Mouse (Mus musculus) CH12.LX (cell line): Measurements from ENCODE around the gene Dlec1. TPM values are rescaled to one million over a fixed set of nuclear protein-coding genes. Genes with fewer than 3 reads are reported as not detected.

Experiments
- DNase-seq: peaks from one replicate; pipeline ENCODE4 v3.0.0-alpha.2; 2013; ENCODE audit errors: extremely low read depth
- H3K27ac ChIP-seq: 2 replicates; pipeline ENCODE4 v1.5.1; 2012; ENCODE audit warnings: low read depth, mild to moderate bottlenecking, control low read depth, moderate library complexity; ENCODE audit not compliant: insufficient read depth
- H3K27me3 ChIP-seq: replicated peaks from 2 replicates; pipeline ENCODE3; 2012; ENCODE audit warnings: inconsistent platforms
- H3K36me3 ChIP-seq, 2 experiments: replicated peaks in 1 of 2; 2 replicates each; pipeline versions ENCODE3 to v1.6.1; 2012; ENCODE audit warnings: inconsistent platforms in 1 of 2, low read length in 1 of 2, mild to moderate bottlenecking in 1 of 2, mixed read lengths in 1 of 2, moderate library complexity in 1 of 2; ENCODE audit not compliant: control insufficient read depth in 1 of 2, insufficient read depth in 1 of 2
- H3K4me1 ChIP-seq, 2 experiments: 2 replicates each; pipeline ENCODE4 v1.6.1; 2012; ENCODE audit warnings: inconsistent platforms in 1 of 2, moderate library complexity in 1 of 2; ENCODE audit not compliant: insufficient read depth in 2 of 2, control insufficient read depth in 1 of 2
- H3K4me2 ChIP-seq: 2 replicates; pipeline ENCODE4 v1.6.1; 2012; ENCODE audit warnings: low read depth, mild to moderate bottlenecking, control low read depth; ENCODE audit not compliant: poor library complexity, insufficient read depth, severe bottlenecking
- H3K4me3 ChIP-seq, 3 experiments: fragments of 150-350 bp in 1 of 3; sonication (generic) in 1 of 3; replicated peaks in 1 of 3; 2 replicates each; pipeline versions ENCODE3 to v1.5.1; 2011 to 2012; ENCODE audit warnings: low read depth in 2 of 3, low read length in 2 of 3, mild to moderate bottlenecking in 2 of 3, moderate library complexity in 2 of 3, control low read depth in 1 of 3, improper control_type of control experiment in 1 of 3, inconsistent platforms in 1 of 3, mixed read lengths in 1 of 3; ENCODE audit not compliant: poor library complexity in 1 of 3
- H3K79me2 ChIP-seq: replicated peaks from 2 replicates; pipeline ENCODE4 v1.6.1; 2012; ENCODE audit warnings: mild to moderate bottlenecking, moderate library complexity; ENCODE audit not compliant: control insufficient read depth, poor library complexity, insufficient read depth, severe bottlenecking; ENCODE audit errors: extremely low read depth
- H3K9ac ChIP-seq: 2 replicates; pipeline ENCODE4 v1.6.1; 2012; ENCODE audit warnings: low read depth, mild to moderate bottlenecking, control low read depth, moderate library complexity; ENCODE audit not compliant: insufficient read depth
- H3K9me3 ChIP-seq: replicated peaks from 2 replicates; pipeline ENCODE3; 2012; ENCODE audit warnings: low read length, inconsistent platforms, mixed read lengths
- CHD2 ChIP-seq: IDR thresholded peaks from 2 replicates; pipeline ENCODE4 v1.6.1; 2011; ENCODE audit warnings: low read length, improper control_type of control experiment
- CTCF ChIP-seq, 2 experiments: IDR thresholded peaks in 1 of 2; conservative IDR thresholded peaks in 1 of 2; 2 replicates each; pipeline ENCODE4 v1.5.1; 2011 to 2012; ENCODE audit warnings: low read depth in 2 of 2, low read length in 2 of 2, improper control_type of control experiment in 1 of 2, inconsistent platforms in 1 of 2, mild to moderate bottlenecking in 1 of 2, moderate library complexity in 1 of 2
- ELF1 ChIP-seq: IDR thresholded peaks from 2 replicates; pipeline ENCODE4 v1.6.1; 2014; ENCODE audit warnings: low read depth, mild to moderate bottlenecking, inconsistent platforms, low read length, improper control_type of control experiment
- HCFC1 ChIP-seq: IDR thresholded peaks from 2 replicates; pipeline ENCODE4 v1.6.1; 2012; ENCODE audit warnings: low read depth, mild to moderate bottlenecking, inconsistent platforms, low read length, improper control_type of control experiment
- JUN ChIP-seq: IDR thresholded peaks from 2 replicates; pipeline ENCODE4 v1.6.1; 2011; ENCODE audit warnings: low read depth, mild to moderate bottlenecking, low read length, improper control_type of control experiment, moderate library complexity; ENCODE audit not compliant: insufficient read depth
- JUND ChIP-seq: conservative IDR thresholded peaks from 2 replicates; pipeline ENCODE4 v1.6.1; 2011; ENCODE audit warnings: low read depth, low read length, improper control_type of control experiment
- KAT2A ChIP-seq: IDR thresholded peaks from 2 replicates; pipeline ENCODE4 v1.6.1; 2012; ENCODE audit warnings: low read length, improper control_type of control experiment, inconsistent platforms; ENCODE audit not compliant: insufficient replicate concordance
- MAFK ChIP-seq: IDR thresholded peaks from 2 replicates; pipeline ENCODE4 v1.6.1; 2011; ENCODE audit warnings: low read length, improper control_type of control experiment; ENCODE audit not compliant: insufficient replicate concordance
- MAZ ChIP-seq: IDR thresholded peaks from 2 replicates; pipeline ENCODE4 v1.6.1; 2012; ENCODE audit warnings: low read depth, mild to moderate bottlenecking, inconsistent platforms, low read length, improper control_type of control experiment, moderate library complexity
- MEF2A ChIP-seq: IDR thresholded peaks from 2 replicates; pipeline ENCODE4 v1.6.1; 2014; ENCODE audit warnings: low read depth, mild to moderate bottlenecking, inconsistent platforms, low read length, improper control_type of control experiment, borderline replicate concordance
- MXI1 ChIP-seq: IDR thresholded peaks from 2 replicates; pipeline ENCODE4 v1.6.1; 2011; ENCODE audit warnings: mild to moderate bottlenecking, low read depth, low read length, improper control_type of control experiment
- NRF1 ChIP-seq: IDR thresholded peaks from 2 replicates; pipeline ENCODE4 v1.6.1; 2014; ENCODE audit warnings: low read depth, mild to moderate bottlenecking, inconsistent platforms, low read length, improper control_type of control experiment, moderate library complexity
- PAX5 ChIP-seq: IDR thresholded peaks from 2 replicates; pipeline ENCODE4 v1.6.1; 2012; ENCODE audit warnings: low read length, inconsistent platforms, mixed read lengths
- POLR2AphosphoS2 ChIP-seq: IDR thresholded peaks from 2 replicates; pipeline ENCODE4 v1.6.1; 2011; ENCODE audit warnings: low read depth, low read length, improper control_type of control experiment
- RAD21 ChIP-seq: IDR thresholded peaks from 2 replicates; pipeline ENCODE4 v1.6.1; 2011; ENCODE audit warnings: low read depth, mild to moderate bottlenecking, low read length, improper control_type of control experiment, moderate library complexity
- RCOR1 ChIP-seq: conservative IDR thresholded peaks from 2 replicates; pipeline ENCODE4 v1.6.1; 2012; ENCODE audit warnings: low read depth, mild to moderate bottlenecking, inconsistent platforms, low read length, improper control_type of control experiment
- SIN3A ChIP-seq: IDR thresholded peaks from 2 replicates; pipeline ENCODE4 v1.6.1; 2012; ENCODE audit warnings: low read length, improper control_type of control experiment, inconsistent platforms
- TCF12 ChIP-seq: IDR thresholded peaks from 2 replicates; pipeline ENCODE4 v1.6.1; 2014; ENCODE audit warnings: low read depth, mild to moderate bottlenecking, inconsistent platforms, low read length, improper control_type of control experiment
- USF1 ChIP-seq: IDR thresholded peaks from 2 replicates; pipeline ENCODE4 v1.6.1; 2014; ENCODE audit warnings: low read depth, mild to moderate bottlenecking, inconsistent platforms, low read length, improper control_type of control experiment
- ZKSCAN1 ChIP-seq: IDR thresholded peaks from 2 replicates; pipeline ENCODE4 v1.6.1; 2012; ENCODE audit warnings: low read depth, inconsistent platforms, low read length, improper control_type of control experiment, borderline replicate concordance
- ZNF384 ChIP-seq: IDR thresholded peaks from 2 replicates; pipeline ENCODE4 v1.6.1; 2012; ENCODE audit warnings: low read depth, low read length, improper control_type of control experiment, inconsistent platforms
- dilution Hi-C: fragments of 300-500 bp; cut with MboI; formaldehyde crosslinking; loops from 2 replicates; pipeline ENCODE4 v1.14.3; 2020; ENCODE audit warnings: low sequenced_read_pairs; ENCODE audit not compliant: extremely low pct_unique_long_range_greater_than_20kb, extremely low pct_ligation_motif_present
- in situ Hi-C: fragments of 300-500 bp; cut with MboI; formaldehyde crosslinking; loops from 3 replicates; pipeline ENCODE4 v1.14.3; 2019; ENCODE audit warnings: low sequenced_read_pairs, low pct_ligation_motif_present, low pct_unique_long_range_greater_than_20kb, mixed read lengths
- polyA plus RNA-seq: library from polyadenylated mRNA; unstranded; fragments of >175 nt; gene quantifications from 2 replicates; pipeline ENCODE4 v1.2.1, GENCODE M21; 2012; ENCODE audit warnings: low read depth; ENCODE audit not compliant: insufficient read length
- total RNA-seq, 2 experiments: library from RNA; depleted of rRNA; stranded (reverse); fragments of 300-350 nt in 1 of 2; fragments of >200 nt in 1 of 2; gene quantifications; 2 replicates each; pipeline ENCODE4 v1.2.3; 2012 to 2014

Dlec1 gene
- total and polyA plus RNA-seq, 3 experiments, result 1.4 to 6.3 (median 5.9) TPM

DNA sequence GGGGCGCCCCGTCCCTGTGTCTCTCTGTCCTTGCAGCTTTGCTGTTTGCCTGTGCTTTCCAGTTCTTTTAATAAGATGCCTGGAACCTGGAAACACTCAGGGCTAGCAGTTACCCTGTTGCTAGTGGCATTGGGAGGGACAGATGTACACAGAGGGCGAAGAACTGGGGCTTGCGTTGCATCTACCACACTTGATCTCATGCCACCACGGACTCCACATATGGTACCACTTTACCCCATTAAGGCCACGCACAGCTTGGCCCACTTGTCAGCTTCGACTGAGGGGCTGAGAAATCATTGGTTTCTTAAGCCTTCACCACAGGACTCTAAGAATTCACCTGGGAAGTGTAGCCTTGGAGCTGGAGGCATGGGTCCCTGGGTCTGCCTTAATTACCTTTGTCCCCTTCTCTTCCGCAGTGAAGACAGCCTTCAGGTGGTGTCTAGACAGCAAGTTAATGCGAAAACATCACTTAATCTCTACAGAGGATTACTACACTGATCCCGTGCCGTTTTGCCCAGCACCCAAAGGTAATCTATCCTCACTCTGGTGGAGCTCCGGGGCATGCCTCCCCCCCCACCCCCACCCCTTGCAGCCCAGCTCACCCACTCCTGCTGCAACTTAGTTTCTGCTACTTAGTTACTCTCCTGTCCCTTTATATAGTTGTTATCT is 7.5 kb downstream of the Dlec1 start:
- Histone ChIP-seq H3K9me3 (peaks cover 2% of the 10 kb centered on the region), H3K36me3 (no peaks in the 10 kb centered on the region), H3K79me2 (no peaks in the 10 kb centered on the region), H3K9ac (no peak overlapping the region), H3K27ac (no peak overlapping the region), H3K4me3 (no peak overlapping the region), H3K4me2 (no peak overlapping the region)
- DNase-seq, result no peak
- dilution Hi-C loops, result no loop called here
- TF ChIP-seq JUND, result no peak
- TF ChIP-seq SIN3A, result no peak
- no peak for TF ChIP-seq MAFK
- no peak for TF ChIP-seq PAX5
- no peak for TF ChIP-seq ZKSCAN1
- no peak for TF ChIP-seq ELF1
- no peak for TF ChIP-seq KAT2A
- TF ChIP-seq RCOR1, result no peak
- TF ChIP-seq, all 38 proteins: peak for 0
- H3K4me1 ChIP-seq, result no peaks in the 10 kb centered on the region
- H3K27me3 ChIP-seq, result no peaks in the 10 kb centered on the region
- in situ Hi-C loops, result loop anchor here (10.0 kb wide), 1 partner anchor 465 kb away; the partner anchor contains the start of gene Scn5a

DNA sequence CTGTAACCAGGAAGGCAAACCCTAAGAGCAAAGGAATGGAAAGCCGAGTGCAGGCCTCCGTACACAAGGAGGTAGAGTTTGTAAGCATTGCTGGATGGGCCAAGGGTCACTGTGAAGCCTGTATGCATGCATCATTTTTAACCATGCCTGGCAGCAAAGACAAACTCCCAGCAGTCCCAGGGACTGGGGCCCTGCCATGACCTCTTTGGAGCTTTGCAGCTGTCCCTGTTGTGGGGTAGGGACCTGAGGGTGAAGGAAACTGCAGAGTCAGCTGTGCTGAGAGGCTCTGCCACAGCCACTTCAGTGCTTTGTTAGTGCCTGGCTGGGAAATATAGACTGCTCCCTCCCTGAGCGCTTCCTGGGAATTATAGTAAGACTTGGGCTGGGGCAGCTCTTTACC is 8.4 kb downstream of the Dlec1 start:
- dilution Hi-C loops (no loop called here), in situ Hi-C loops (no loop called here)
- H3K4me3 ChIP-seq, result no peak overlapping the region
- peaks cover 2% of the 10 kb centered on the region for H3K9me3 ChIP-seq
- no peak for TF ChIP-seq JUN
- TF ChIP-seq TCF12, result no peak
- no peak for TF ChIP-seq CTCF (conservative IDR thresholded peaks at IDR 0.05 in 1 of 2, IDR thresholded peaks at IDR 0.05 in 1 of 2; ENCODE audit: low read depth in 2 of 2, low read length in 2 of 2)
- TF ChIP-seq USF1, result no peak
- TF ChIP-seq CHD2, result no peak
- no peak for TF ChIP-seq NRF1
- TF ChIP-seq RCOR1, result no peak
- no peak for TF ChIP-seq SIN3A
- no peak for TF ChIP-seq MAZ
- TF ChIP-seq PAX5, result no peak
- TF ChIP-seq MXI1, result no peak
- no peak for TF ChIP-seq HCFC1
- no peak for TF ChIP-seq RAD21
- no peak for TF ChIP-seq ZNF384
- TF ChIP-seq MEF2A, result no peak
- TF ChIP-seq POLR2AphosphoS2, result no peak
- TF ChIP-seq, all 38 proteins: peak for 0
- Histone ChIP-seq H3K4me1 (no peaks in the 10 kb centered on the region), H3K36me3 (no peaks in the 10 kb centered on the region), H3K27me3 (no peaks in the 10 kb centered on the region), H3K79me2 (no peaks in the 10 kb centered on the region), H3K27ac (no peak overlapping the region), H3K4me2 (no peak overlapping the region), H3K9ac (no peak overlapping the region)
- no peak for DNase-seq
